In the genomic region with DNA sequence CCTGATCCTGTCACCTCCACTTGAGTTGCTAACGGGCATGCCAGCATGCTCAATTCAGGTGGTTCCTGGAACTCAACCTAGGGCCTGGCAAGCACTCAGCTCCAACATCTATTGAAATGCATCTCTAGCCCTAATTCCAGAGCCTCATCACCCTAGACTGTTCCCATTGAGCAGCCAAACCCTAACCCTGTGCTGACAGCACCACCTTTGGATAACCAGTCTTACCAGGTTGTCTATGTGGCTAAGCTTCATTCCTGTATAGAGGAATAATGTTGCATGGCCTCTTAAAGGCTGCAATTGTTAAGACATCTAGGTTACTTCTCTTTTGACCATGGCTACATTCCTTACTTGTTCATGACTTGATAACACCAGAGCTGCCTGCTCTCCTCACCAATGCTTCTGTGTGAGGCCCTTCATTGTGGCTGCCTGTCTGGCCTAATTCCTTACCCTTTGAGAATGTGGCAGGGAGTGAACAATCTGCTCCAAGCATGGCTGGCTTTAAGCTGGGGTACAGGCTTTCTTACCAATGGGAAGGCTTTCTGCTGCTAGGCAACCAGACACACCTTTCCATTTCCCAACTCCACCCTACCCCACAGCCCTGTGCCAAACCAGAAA, we compare ENCODE assay signal across 8 mouse cellular contexts. TPM values are rescaled to one million over a fixed set of nuclear protein-coding genes. Genes with fewer than 3 reads are reported as not detected.
A peak's percentile ranks its signal among the peaks of the same experiment; 100 is the strongest.
DNase-seq lines count a peak whose midpoint lies in the region; ATAC-seq and TF ChIP-seq lines count a peak whose summit lies in the region.

No protein-coding gene starts in this region.

- peak overlapping the region; percentile 26 for H3K27ac ChIP-seq in heart, postnatal 0 days (ENCODE audit: low read depth)
- peak overlapping the region; percentile 19; the same call in 1 of the 2 replicates for H3K27ac ChIP-seq in liver, embryonic 15.5 days (replicated peaks)
- H3K27ac ChIP-seq in small intestine, adult 2 months (ENCODE audit: insufficient read depth, low read depth, low read length): peak overlapping the region; percentile 3

- no peak for TF ChIP-seq CTCF in heart, postnatal 0 days (IDR thresholded peaks at IDR 0.05; ENCODE audit: low read depth)
- TF ChIP-seq CTCF in small intestine, adult 2 months (IDR thresholded peaks at IDR 0.05; ENCODE audit: extremely low read depth, insufficient read length, insufficient replicate concordance, low read depth, low read length): no peak

- DNase-seq in embryo, embryonic 9.5 days (ENCODE audit: extremely low spot score): peak; percentile 68
- peak; percentile 25 for DNase-seq in heart, postnatal 0 days (ENCODE audit: low spot score)
- DNase-seq in ovary, postnatal 14 days (ENCODE audit: low spot score): no peak
- DNase-seq in ovary, postnatal 10 days (ENCODE audit: low spot score): no peak

- peak overlapping the region; percentile 30 for H3K9ac ChIP-seq in heart, postnatal 0 days (replicated peaks; ENCODE audit: low read depth, low read length)
- no peak overlapping the region for H3K9ac ChIP-seq in liver, embryonic 15.5 days

- TF ChIP-seq EP300 in heart, postnatal 0 days (IDR thresholded peaks at IDR 0.05; ENCODE audit: low read depth): peak; percentile 24; the same call in 1 of the 2 replicates

- no peaks in the 10 kb centered on the region for H3K27me3 ChIP-seq in megakaryocyte, embryonic 14.5 days (replicated peaks)
- H3K27me3 ChIP-seq in heart, postnatal 0 days (ENCODE audit: control insufficient read depth, insufficient read depth, low read length): no peaks in the 10 kb centered on the region
- H3K27me3 ChIP-seq in liver, embryonic 15.5 days: peaks cover 17% of the 10 kb centered on the region
- no peaks in the 10 kb centered on the region for H3K27me3 ChIP-seq in small intestine, adult 2 months (ENCODE audit: control insufficient read depth, insufficient read depth, low read length)

- 20% methylated on average over 1 of the region's 1 CpGs for WGBS in heart, postnatal 0 days
- WGBS in liver, embryonic 15.5 days (ENCODE audit: insufficient replicate concordance): 48% methylated on average over 1 of the region's 1 CpGs
- 13% methylated on average over 1 of the region's 1 CpGs for WGBS in small intestine, adult 2 months

- H3K4me1 ChIP-seq in megakaryocyte, embryonic 14.5 days: peaks cover 23% of the 10 kb centered on the region
- no peaks in the 10 kb centered on the region; the same call in 1 of the 2 replicates for H3K4me1 ChIP-seq in heart, postnatal 0 days (ENCODE audit: control insufficient read depth, insufficient read depth)
- peaks cover 39% of the 10 kb centered on the region for H3K4me1 ChIP-seq in liver, embryonic 15.5 days (replicated peaks)
- H3K4me1 ChIP-seq in small intestine, adult 2 months (ENCODE audit: control insufficient read depth, insufficient read depth, insufficient read length, low read length): peaks cover 4% of the 10 kb centered on the region

- H3K4me2 ChIP-seq in heart, postnatal 0 days (ENCODE audit: low read depth, low read length): peak overlapping the region; percentile 56
- H3K4me2 ChIP-seq in liver, embryonic 15.5 days: 0 out of 2 replicates have a peak overlapping the region, but pooled peaks have one; percentile 13

- TF ChIP-seq POLR2A in small intestine, adult 2 months (IDR thresholded peaks at IDR 0.05; ENCODE audit: low read depth, low read length): no peak

- no peak for ATAC-seq in megakaryocyte, adult 5-6 weeks (ENCODE audit: poor library complexity, severe bottlenecking)
- ATAC-seq in heart, postnatal 0 days (ENCODE audit: insufficient read depth, low read depth): no peak
- ATAC-seq in liver, embryonic 15.5 days (ENCODE audit: insufficient read depth): no peak

- H3K36me3 ChIP-seq in megakaryocyte, embryonic 14.5 days (replicated peaks; ENCODE audit: low read length): peaks cover 28% of the 10 kb centered on the region
- peaks cover 13% of the 10 kb centered on the region for H3K36me3 ChIP-seq in heart, postnatal 0 days (replicated peaks; ENCODE audit: control insufficient read depth, insufficient read depth, low read length)
- H3K36me3 ChIP-seq in liver, embryonic 15.5 days (replicated peaks): peaks cover 17% of the 10 kb centered on the region
- H3K36me3 ChIP-seq in small intestine, adult 2 months (ENCODE audit: control insufficient read depth, insufficient read depth, low read length): peaks cover 21% of the 10 kb centered on the region

- H3K4me3 ChIP-seq in megakaryocyte, embryonic 14.5 days (replicated peaks): peak overlapping the region; percentile 80
- H3K4me3 ChIP-seq in heart, postnatal 0 days (ENCODE audit: low read depth, low read length): peak overlapping the region; percentile 28
- H3K4me3 ChIP-seq in liver, embryonic 15.5 days (replicated peaks): no peak overlapping the region
- H3K4me3 ChIP-seq in small intestine, adult 2 months (ENCODE audit: low read depth, low read length): peak overlapping the region; percentile 5

- H3K9me3 ChIP-seq in megakaryocyte, embryonic 14.5 days: peaks cover 5% of the 10 kb centered on the region; the same call in 1 of the 2 replicates
- H3K9me3 ChIP-seq in heart, postnatal 0 days (replicated peaks; ENCODE audit: control insufficient read depth, low read length): no peaks in the 10 kb centered on the region
- no peaks in the 10 kb centered on the region for H3K9me3 ChIP-seq in liver, embryonic 15.5 days (replicated peaks)

RNA-seq across cellular contexts. Expression of a gene that starts 3.2 kb away (rescaled TPM):
- polyA plus RNA-seq in megakaryocyte, embryonic 14.5 days (2012; ENCODE audit: insufficient read depth, low replicate concordance): 2,399 and 2,630 TPM in 2 replicates
- 4,212 and 4,544 TPM in 2 replicates for total RNA-seq in megakaryocyte, adult 5-6 weeks (2015)
- total RNA-seq in megakaryocyte, adult 5-6 weeks (2017): 2,305 and 2,430 TPM in 2 replicates
- total RNA-seq in heart, postnatal 0 days (2014; rRNA removed; ENCODE audit: low replicate concordance): 700 and 751 TPM in 2 replicates
- polyA plus RNA-seq in heart, postnatal 0 days (2015; fragmentation: Nextera tagmentation; extraction: Ambion mirVana): 639 and 714 TPM in 2 replicates
- polyA plus RNA-seq in liver, embryonic 15.5 days (2015; fragmentation: Nextera tagmentation; extraction: Ambion mirVana): 559 and 587 TPM in 2 replicates
- polyA plus RNA-seq in small intestine, adult 2 months (2012; rRNA removed): 927 and 1,318 TPM in 2 replicates

RNA-seq across cellular contexts. Expression of a gene that starts 16.2 kb away (rescaled TPM):
- 1.7 and 3.0 TPM in 2 replicates for polyA plus RNA-seq in megakaryocyte, embryonic 14.5 days (2012; ENCODE audit: insufficient read depth, low replicate concordance)
- total RNA-seq in megakaryocyte, adult 5-6 weeks (2015): not detected in 2 replicates
- total RNA-seq in megakaryocyte, adult 5-6 weeks (2017): not detected in 2 replicates
- total RNA-seq in heart, postnatal 0 days (2014; rRNA removed; ENCODE audit: low replicate concordance): not detected in 2 replicates
- 0.65 and 0.68 TPM in 2 replicates for polyA plus RNA-seq in heart, postnatal 0 days (2015; fragmentation: Nextera tagmentation; extraction: Ambion mirVana)
- polyA plus RNA-seq in liver, embryonic 15.5 days (2015; fragmentation: Nextera tagmentation; extraction: Ambion mirVana): not detected in 2 replicates
- not detected in 2 replicates for polyA plus RNA-seq in small intestine, adult 2 months (2012; rRNA removed)

RNA-seq across cellular contexts. Expression of a gene that starts 33.4 kb away (rescaled TPM):
- 12.4 and 19.3 TPM in 2 replicates for polyA plus RNA-seq in megakaryocyte, embryonic 14.5 days (2012; ENCODE audit: insufficient read depth, low replicate concordance)
- 5.9 and 6.9 TPM in 2 replicates for total RNA-seq in megakaryocyte, adult 5-6 weeks (2015)
- total RNA-seq in megakaryocyte, adult 5-6 weeks (2017): 6.5 and 10.5 TPM in 2 replicates
- total RNA-seq in heart, postnatal 0 days (2014; rRNA removed; ENCODE audit: low replicate concordance): 46.7 and 70.5 TPM in 2 replicates
- polyA plus RNA-seq in heart, postnatal 0 days (2015; fragmentation: Nextera tagmentation; extraction: Ambion mirVana): 22.3 and 28.6 TPM in 2 replicates
- polyA plus RNA-seq in liver, embryonic 15.5 days (2015; fragmentation: Nextera tagmentation; extraction: Ambion mirVana): 6.2 and 7.2 TPM in 2 replicates
- polyA plus RNA-seq in small intestine, adult 2 months (2012; rRNA removed): 32.0 and 49.2 TPM in 2 replicates

Comparison
In these comparisons a context has a peak if more than half of its experiments do, and no peak if none do; other contexts are left out.
1. DNase-seq: peak in embryo, embryonic 9.5 days (single experiment) and heart, postnatal 0 days (single experiment); none in ovary, postnatal 14 days (single experiment) and ovary, postnatal 10 days (single experiment).
2. Peak in every context shown above with its lines, with median percentiles within 50 percentile points of each other: H3K27ac ChIP-seq.